In genomic region chr12:27575629-27576028, GRCm38 (mm10) we compare ENCODE assay signal across 16 mouse cellular contexts.
A peak's percentile ranks its signal among the peaks of the same experiment; 100 is the strongest.
DNase-seq lines count a peak whose midpoint lies in the region; ATAC-seq lines count a peak whose summit lies in the region.
"Had no signal": no experiment of that assay in that cellular context is flagged by ENCODE, and none has a peak within 500 bp of the region (broad histone marks: within the 10 kb centered on the region; RNA-seq: fewer than 3 reads in every experiment).

No protein-coding gene starts in this region.

- H3K9me3 ChIP-seq in forebrain, embryonic 14.5 days (replicated peaks; ENCODE audit: control insufficient read depth, low read length): no peaks in the 10 kb centered on the region
- no peaks in the 10 kb centered on the region for H3K9me3 ChIP-seq in limb, embryonic 12.5 days
- H3K9me3 ChIP-seq in neural tube, embryonic 12.5 days: no peaks in the 10 kb centered on the region
- H3K9me3 ChIP-seq: liver, embryonic 12.5 days had no signal

- peak; percentile 77 for ATAC-seq in forebrain, embryonic 14.5 days
- peak; percentile 78 for ATAC-seq in limb, embryonic 12.5 days (ENCODE audit: insufficient number of reproducible peaks, insufficient read depth, low FRiP score, low TSS enrichment, low read depth)
- ATAC-seq in neural tube, embryonic 12.5 days (ENCODE audit: low FRiP score, low read depth): peak; percentile 87
- ATAC-seq: liver, embryonic 12.5 days had no signal

- H3K27me3 ChIP-seq in forebrain, embryonic 14.5 days (replicated peaks; ENCODE audit: control insufficient read depth, insufficient read depth, low read length): no peaks in the 10 kb centered on the region
- no peaks in the 10 kb centered on the region for H3K27me3 ChIP-seq in limb, embryonic 12.5 days
- no peaks in the 10 kb centered on the region for H3K27me3 ChIP-seq in neural tube, embryonic 12.5 days (replicated peaks)
- H3K27me3 ChIP-seq: liver, embryonic 12.5 days; megakaryocyte, embryonic 14.5 days had no signal

- H3K4me2 ChIP-seq in forebrain, embryonic 14.5 days (ENCODE audit: low read length): no peak overlapping the region
- H3K4me2 ChIP-seq in limb, embryonic 12.5 days: peak overlapping the region; percentile 13; the same call in 1 of the 2 replicates
- H3K4me2 ChIP-seq in neural tube, embryonic 12.5 days (replicated peaks): no peak overlapping the region
- H3K4me2 ChIP-seq: liver, embryonic 12.5 days had no signal

- no peak overlapping the region for H3K4me3 ChIP-seq in forebrain, embryonic 14.5 days (ENCODE audit: low read depth, low read length)
- H3K4me3 ChIP-seq in limb, embryonic 12.5 days (replicated peaks): no peak overlapping the region
- H3K4me3 ChIP-seq in neural tube, embryonic 12.5 days: no peak overlapping the region
- H3K4me3 ChIP-seq: erythroblast, embryonic 14.5 days; layer of hippocampus, adult 2 months; liver, embryonic 12.5 days; megakaryocyte, embryonic 14.5 days had no signal

- DNase-seq in cerebellum, postnatal 10 days: peak; percentile 30 to 43
- DNase-seq in cerebellum, adult 9-11 months: no peak
- peak; percentile 71 for DNase-seq in forebrain, embryonic 14.5 days (ENCODE audit: low spot score)
- no peak for DNase-seq in gastrocnemius, adult 18-20 months (ENCODE audit: low spot score)
- no peak for DNase-seq in frontal cortex, postnatal 36 days (ENCODE audit: low spot score in 2 of 2)
- DNase-seq in adrenal gland, postnatal 14 days: no peak
- DNase-seq: cerebellum, adult 18-20 months; heart, adult 18-20 months; thymus, postnatal 25 days had no signal

- H3K9ac ChIP-seq in forebrain, embryonic 14.5 days (ENCODE audit: low read length): no peak overlapping the region
- no peak overlapping the region for H3K9ac ChIP-seq in limb, embryonic 12.5 days (replicated peaks)
- H3K9ac ChIP-seq in neural tube, embryonic 12.5 days: no peak overlapping the region
- H3K9ac ChIP-seq: liver, embryonic 12.5 days had no signal

- H3K27ac ChIP-seq in forebrain, embryonic 14.5 days (ENCODE audit: low read depth, low read length): peak overlapping the region; percentile 54
- peak overlapping the region; percentile 68 for H3K27ac ChIP-seq in limb, embryonic 12.5 days
- peak overlapping the region; percentile 47; the same call in 1 of the 2 replicates for H3K27ac ChIP-seq in neural tube, embryonic 12.5 days
- H3K27ac ChIP-seq: layer of hippocampus, adult 2 months; liver, embryonic 12.5 days had no signal

- H3K4me1 ChIP-seq in forebrain, embryonic 14.5 days (ENCODE audit: control insufficient read depth, insufficient read depth, low read length): peaks cover 10% of the 10 kb centered on the region; the same call in 1 of the 2 replicates
- peaks cover 20% of the 10 kb centered on the region for H3K4me1 ChIP-seq in limb, embryonic 12.5 days (replicated peaks)
- peaks cover 14% of the 10 kb centered on the region for H3K4me1 ChIP-seq in neural tube, embryonic 12.5 days
- H3K4me1 ChIP-seq: liver, embryonic 12.5 days; megakaryocyte, embryonic 14.5 days had no signal

- 19% methylated on average over 7 of the region's 7 CpGs for WGBS in forebrain, embryonic 14.5 days
- 26% methylated on average over 7 of the region's 7 CpGs for WGBS in limb, embryonic 12.5 days
- 9% methylated on average over 7 of the region's 7 CpGs for WGBS in neural tube, embryonic 12.5 days

- no peaks in the 10 kb centered on the region for H3K36me3 ChIP-seq in forebrain, embryonic 14.5 days (ENCODE audit: control insufficient read depth, insufficient read depth, low read length)
- no peaks in the 10 kb centered on the region for H3K36me3 ChIP-seq in limb, embryonic 12.5 days
- no peaks in the 10 kb centered on the region for H3K36me3 ChIP-seq in neural tube, embryonic 12.5 days
- H3K36me3 ChIP-seq: G1E; liver, embryonic 12.5 days had no signal

Comparison
In these comparisons a context has a peak if more than half of its experiments do, and no peak if none do; other contexts are left out.
1. DNase-seq: peak in cerebellum, postnatal 10 days (2 of 2) and forebrain, embryonic 14.5 days (single experiment); none in cerebellum, adult 9-11 months (single experiment), gastrocnemius, adult 18-20 months (single experiment), frontal cortex, postnatal 36 days (0 of 2) and adrenal gland, postnatal 14 days (single experiment).
2. Peak in every context shown above with its lines, with median percentiles within 50 percentile points of each other: ATAC-seq and H3K27ac ChIP-seq.